Mouse (Mus musculus) ES-Bruce4 (cell line): ENCODE data around the gene Ebf4. TPM values are rescaled to one million over a fixed set of nuclear protein-coding genes. Genes with fewer than 3 reads are reported as not detected.

Experiments used
- H3K27ac ChIP-seq: 2 replicates; pipeline ENCODE4 v1.5.1; 2012; ENCODE audit warnings: low read length, inconsistent platforms; ENCODE audit not compliant: insufficient read depth
- H3K27me3 ChIP-seq: 2 replicates; pipeline ENCODE4 v1.6.1; 2012; ENCODE audit warnings: mild to moderate bottlenecking, low read length, inconsistent platforms; ENCODE audit not compliant: control insufficient read depth, poor library complexity, insufficient read depth, severe bottlenecking
- H3K36me3 ChIP-seq: 2 replicates; pipeline ENCODE4 v1.6.1; 2012; ENCODE audit warnings: inconsistent platforms, mild to moderate bottlenecking, low read length, moderate library complexity; ENCODE audit not compliant: control insufficient read depth, poor library complexity, insufficient read depth, severe bottlenecking
- H3K4me1 ChIP-seq: one replicate; pipeline ENCODE4 v1.8.1; 2011; ENCODE audit warnings: low read length; ENCODE audit not compliant: control insufficient read depth, insufficient read depth
- H3K4me3 ChIP-seq: 2 replicates; pipeline ENCODE4 v1.5.1; 2011; ENCODE audit warnings: low read depth, mild to moderate bottlenecking, low read length
- H3K9ac ChIP-seq: 2 replicates; pipeline ENCODE4 v1.6.1; 2012; ENCODE audit warnings: low read depth, mild to moderate bottlenecking, inconsistent platforms; ENCODE audit not compliant: poor library complexity, severe bottlenecking
- H3K9me3 ChIP-seq: replicated peaks from 2 replicates; pipeline ENCODE4 v1.6.1; 2012; ENCODE audit warnings: mild to moderate bottlenecking, low read length, inconsistent platforms; ENCODE audit not compliant: control insufficient read depth, poor library complexity, insufficient read depth, severe bottlenecking
- CTCF ChIP-seq: IDR thresholded peaks from one replicate; pipeline ENCODE4 v1.8.1; 2011; ENCODE audit warnings: low read depth, low read length
- EP300 ChIP-seq: IDR thresholded peaks from 2 replicates; pipeline ENCODE4 v1.6.1; 2011; ENCODE audit warnings: low read depth, low read length; ENCODE audit not compliant: insufficient read depth
- POLR2A ChIP-seq: IDR thresholded peaks from one replicate; pipeline ENCODE4 v1.8.1; 2011; ENCODE audit warnings: low read length; ENCODE audit not compliant: insufficient read depth
- polyA plus RNA-seq: library from polyadenylated mRNA; stranded (reverse); fragments of >200 nt; gene quantifications from 2 replicates; pipeline ENCODE4 v1.2.4, GENCODE M21; 2011; ENCODE audit warnings: low read depth; ENCODE audit not compliant: missing spikeins, insufficient read depth, insufficient read length

Ebf4 gene
- polyA plus RNA-seq, 1 experiment: 4.8 TPM

DNA sequence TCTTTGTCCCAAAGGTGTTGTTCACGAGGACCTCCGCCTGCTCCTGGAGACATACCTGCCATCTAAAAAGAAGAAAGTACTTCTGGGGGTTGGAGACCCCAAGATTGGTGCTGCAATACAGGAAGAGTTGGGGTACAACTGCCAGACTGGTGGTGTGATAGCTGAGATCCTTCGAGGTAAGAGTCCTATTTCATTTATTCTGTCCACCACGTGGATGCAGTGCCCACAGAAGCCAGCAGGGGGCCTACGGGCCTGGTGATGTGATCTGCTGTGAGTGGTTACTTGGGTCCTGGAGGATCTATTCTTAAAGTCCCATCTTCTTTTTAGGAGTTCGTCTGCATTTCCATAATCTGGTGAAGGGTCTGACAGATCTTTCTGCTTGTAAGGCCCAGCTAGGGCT, 19.3 kb upstream of the Ebf4 start:
- Histone ChIP-seq H3K27ac (peak overlapping the region; percentile 59), H3K9me3 (no peaks in the 10 kb centered on the region), H3K9ac (peak overlapping the region; percentile 85), H3K27me3 (no peaks in the 10 kb centered on the region), H3K36me3 (peaks cover 45% of the 10 kb centered on the region), H3K4me3 (peak overlapping the region; percentile 100), H3K4me1 (no peaks in the 10 kb centered on the region)
- TF ChIP-seq EP300: no peak
- peak; percentile 69 for TF ChIP-seq CTCF

DNA sequence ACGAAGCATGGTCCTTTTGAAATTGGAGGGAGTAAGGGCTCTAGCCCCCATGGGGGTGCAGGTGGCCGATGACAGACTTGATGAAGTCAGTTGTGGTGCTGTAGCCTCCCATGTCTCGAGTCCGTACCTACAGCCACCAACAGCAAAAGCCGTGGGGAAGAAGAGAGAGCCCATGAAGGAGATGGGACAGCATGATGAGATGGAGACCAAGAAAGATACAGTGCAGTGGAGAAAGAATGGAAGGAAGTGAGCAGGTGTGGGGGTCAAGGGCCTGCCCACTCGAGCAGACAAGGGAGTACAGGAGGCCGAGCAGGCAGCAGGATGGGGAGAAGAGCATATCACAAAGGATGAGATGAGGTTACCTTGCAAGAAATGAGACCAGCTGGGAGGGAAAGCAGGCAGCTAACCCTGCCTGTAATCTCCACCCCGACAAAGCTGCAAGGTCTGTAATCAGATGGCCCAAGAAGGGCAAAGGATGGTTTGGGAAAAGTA, 15.3 kb upstream of the Ebf4 start:
- H3K36me3 ChIP-seq: peaks cover 45% of the 10 kb centered on the region
- H3K4me1 ChIP-seq: no peaks in the 10 kb centered on the region
- H3K27ac ChIP-seq: no peak overlapping the region
- H3K9ac ChIP-seq: no peak overlapping the region
- no peaks in the 10 kb centered on the region for H3K9me3 ChIP-seq
- no peak overlapping the region for H3K4me3 ChIP-seq
- TF ChIP-seq CTCF: no peak
- no peak for TF ChIP-seq POLR2A
- 0 out of 2 replicates have a peak, but pooled peaks have one; percentile 6 for TF ChIP-seq EP300
- H3K27me3 ChIP-seq: no peaks in the 10 kb centered on the region

DNA sequence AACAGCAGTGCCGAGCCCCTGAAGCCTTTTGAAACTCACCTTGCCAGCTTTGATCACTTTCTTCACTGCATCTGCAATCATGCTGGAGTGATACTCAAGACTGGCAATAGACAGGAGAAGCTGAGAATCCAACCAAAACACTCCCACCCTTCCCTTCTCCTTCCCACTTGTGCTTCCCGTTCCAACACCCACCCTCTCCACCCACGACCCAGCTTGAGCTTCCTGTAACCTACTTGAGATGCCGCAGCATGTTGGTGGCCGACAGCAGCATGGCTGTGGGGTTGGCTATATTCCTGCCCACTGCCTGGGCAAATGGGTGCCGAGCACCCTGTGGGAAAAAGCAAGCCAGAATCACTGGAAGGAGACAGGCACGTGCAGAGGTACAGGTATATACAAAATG, 14.7 kb upstream of the Ebf4 start:
- TF ChIP-seq EP300 (no peak), POLR2A (no peak), CTCF (no peak)
- no peaks in the 10 kb centered on the region for H3K9me3 ChIP-seq
- H3K9ac ChIP-seq: no peak overlapping the region
- peaks cover 40% of the 10 kb centered on the region for H3K36me3 ChIP-seq
- no peaks in the 10 kb centered on the region for H3K27me3 ChIP-seq
- H3K27ac ChIP-seq: no peak overlapping the region
- H3K4me3 ChIP-seq: no peak overlapping the region
- H3K4me1 ChIP-seq: no peaks in the 10 kb centered on the region

DNA sequence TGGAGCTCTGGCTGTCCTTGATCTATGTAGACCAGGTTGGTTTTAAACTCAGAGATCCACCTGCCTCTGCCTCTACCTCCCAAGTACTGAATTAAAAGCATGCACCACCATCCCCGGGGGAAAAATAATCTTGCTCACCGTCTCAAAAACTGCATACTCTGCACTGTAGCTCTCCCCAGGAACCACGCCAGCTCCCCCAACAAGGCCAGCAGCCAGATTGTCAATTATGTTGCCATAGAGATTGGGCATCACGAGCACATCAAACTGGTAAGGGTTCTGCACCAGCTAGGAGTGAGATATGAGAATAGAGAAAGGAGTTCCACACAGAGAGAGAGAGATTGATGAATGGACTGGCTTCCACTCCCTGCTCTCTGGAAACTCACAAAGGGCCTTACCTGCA, 14.2 kb upstream of the Ebf4 start:
- Histone ChIP-seq H3K27ac (no peak overlapping the region), H3K4me3 (no peak overlapping the region), H3K27me3 (no peaks in the 10 kb centered on the region), H3K9ac (no peak overlapping the region), H3K4me1 (no peaks in the 10 kb centered on the region), H3K9me3 (no peaks in the 10 kb centered on the region), H3K36me3 (peaks cover 34% of the 10 kb centered on the region)
- TF ChIP-seq POLR2A (no peak), CTCF (no peak), EP300 (no peak)

DNA sequence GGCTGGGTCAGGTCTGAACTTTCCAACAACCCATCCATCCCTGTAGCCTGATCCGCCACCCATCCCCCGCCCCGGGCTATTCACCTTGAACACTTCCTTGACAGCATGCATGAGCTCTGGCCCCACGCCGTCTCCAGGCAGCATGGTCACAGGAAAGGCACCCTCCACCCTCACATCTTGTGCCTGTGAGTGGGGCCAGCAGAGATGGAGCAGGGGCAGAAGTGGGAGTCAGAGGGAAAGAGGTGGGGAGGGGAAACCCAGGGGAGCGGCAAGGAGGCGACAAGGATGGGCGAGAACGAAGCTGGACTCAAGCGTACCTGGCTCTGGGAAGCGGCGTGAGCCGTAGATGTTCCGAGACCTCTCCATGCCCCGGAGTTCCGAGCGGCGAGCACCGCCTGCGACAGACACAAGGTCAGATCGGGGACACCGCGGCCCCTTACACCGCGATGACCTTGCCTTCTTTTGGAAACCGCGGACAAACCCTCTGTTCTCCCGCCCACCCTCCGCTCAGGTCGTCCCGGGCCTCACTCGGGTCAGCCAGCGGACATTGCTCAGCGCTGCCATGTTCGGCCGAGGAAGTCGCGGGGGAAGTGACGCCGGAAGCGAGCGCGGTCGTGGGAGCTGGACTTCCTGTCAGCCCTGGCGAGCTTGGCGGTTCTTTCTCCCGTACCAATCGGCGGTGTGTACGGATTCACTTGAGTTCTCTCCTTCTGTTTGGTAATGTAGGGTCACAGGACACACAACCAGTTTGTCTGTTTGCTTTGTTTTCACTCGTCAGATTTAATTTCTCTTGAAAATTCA, 10.9 kb upstream of the Ebf4 start, which contains the start of gene Idh3b:
TSS of gene Idh3b (minus strand) at position 694 of the 801 bp plus-strand sequence.
- H3K27ac ChIP-seq: peak within 1 kb of the TSS; percentile 34
- no peaks in the 10 kb centered on the region for H3K4me1 ChIP-seq
- no peaks in the 10 kb centered on the region for H3K27me3 ChIP-seq
- TF ChIP-seq EP300 (no peak; the same call in 1 of the 2 replicates), POLR2A (peak; percentile 67)
- peaks cover 5% of the 10 kb centered on the region; the same call in 1 of the 2 replicates for H3K36me3 ChIP-seq
- H3K4me3 ChIP-seq: peak within 1 kb of the TSS; percentile 90
- no peaks in the 10 kb centered on the region for H3K9me3 ChIP-seq
- peak within 1 kb of the TSS; percentile 85 for H3K9ac ChIP-seq

DNA sequence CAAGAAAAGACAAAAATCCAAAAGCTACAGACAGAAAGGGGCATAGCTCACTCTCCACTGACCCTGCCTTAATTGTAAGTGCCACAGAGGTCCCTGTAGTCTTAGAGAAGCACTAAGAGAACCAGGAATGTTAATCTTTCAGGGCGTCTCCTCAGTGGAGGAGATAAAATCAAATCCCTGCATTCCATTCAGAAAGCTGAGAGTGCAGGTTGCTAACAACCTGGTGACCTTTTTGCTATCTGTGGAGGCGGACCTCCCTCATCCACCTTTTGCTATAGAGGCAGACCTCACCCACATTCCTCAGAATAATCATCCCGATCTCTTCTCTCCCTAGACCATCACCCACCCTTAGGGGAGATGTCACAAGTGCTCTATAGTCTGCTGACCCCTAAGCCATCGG, 5.9 kb upstream of the Ebf4 start:
- no peak overlapping the region for H3K9ac ChIP-seq
- TF ChIP-seq POLR2A: no peak
- TF ChIP-seq EP300: no peak
- no peak for TF ChIP-seq CTCF
- no peaks in the 10 kb centered on the region for H3K9me3 ChIP-seq
- no peaks in the 10 kb centered on the region for H3K4me1 ChIP-seq
- no peaks in the 10 kb centered on the region for H3K27me3 ChIP-seq
- H3K4me3 ChIP-seq: no peak overlapping the region
- H3K36me3 ChIP-seq: no peaks in the 10 kb centered on the region
- H3K27ac ChIP-seq: peak overlapping the region; percentile 25; the same call in 1 of the 2 replicates
